Mouse (Mus musculus) stomach, postnatal 0 days (tissue): ENCODE measurements around the gene Fxyd7.

Experiments
- CTCF ChIP-seq: IDR thresholded peaks from 2 replicates; pipeline ENCODE4 v1.5.1; 2016; ENCODE audit warnings: antibody characterized with exemption, low read depth, mild to moderate bottlenecking, moderate library complexity
- EP300 ChIP-seq: optimal IDR thresholded peaks from 2 replicates; pipeline ENCODE3; 2016; ENCODE audit warnings: antibody characterized with exemption

DNA sequence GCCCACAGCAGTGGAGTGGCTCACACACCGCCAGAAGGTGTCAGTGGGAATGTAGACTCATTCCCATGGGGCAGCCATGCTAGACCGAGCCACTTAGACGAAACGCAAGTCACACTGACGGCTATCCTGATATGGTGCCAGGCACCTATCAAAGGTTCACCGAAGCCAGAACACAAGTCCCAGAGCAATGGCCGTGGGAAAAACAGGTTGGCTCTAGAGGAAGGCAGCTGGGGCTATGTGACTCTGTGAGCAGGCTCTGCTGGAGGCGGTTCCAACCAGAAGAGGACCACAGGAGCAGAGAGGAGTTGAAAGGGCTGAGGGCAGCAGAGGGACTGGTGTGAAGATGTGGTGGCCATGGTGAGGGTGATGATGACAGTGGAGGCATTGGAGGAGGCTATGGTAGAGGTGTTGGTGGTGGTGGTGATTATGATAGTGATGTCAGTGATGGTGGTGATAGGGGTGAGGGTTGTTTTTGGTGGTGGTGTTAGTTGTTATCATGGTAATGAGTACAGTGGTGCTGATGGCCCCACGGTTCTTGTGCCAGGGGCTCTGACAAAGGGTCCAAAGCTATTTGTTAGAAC is 35.0 kb upstream of the Fxyd7 start:
- TF ChIP-seq CTCF, result no peak
- no peak for TF ChIP-seq EP300
